ENCODE assay signal across 13 mouse cellular contexts in the genomic region with DNA sequence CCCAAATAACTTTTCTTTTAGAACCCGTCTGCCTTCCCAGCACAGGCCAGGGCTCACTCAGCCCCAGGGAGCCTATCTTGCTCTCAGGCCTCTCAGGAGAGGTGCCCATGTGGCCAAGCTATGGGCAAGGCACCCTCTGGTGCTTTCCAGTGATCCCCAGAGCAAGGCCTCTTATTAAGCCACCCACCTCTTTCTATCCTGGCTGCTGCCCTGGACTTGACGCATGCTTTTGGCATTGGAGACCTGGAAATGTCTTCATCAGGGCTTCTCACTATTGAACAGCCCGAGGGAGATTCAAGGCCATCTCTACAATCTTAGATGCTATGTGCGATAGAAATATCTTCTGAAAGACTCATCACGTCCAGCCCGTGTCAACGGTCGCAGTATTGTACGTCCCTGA.
DNase-seq lines count a peak whose midpoint lies in the region; ATAC-seq and TF ChIP-seq lines count a peak whose summit lies in the region.
"Had no signal": no experiment of that assay in that cellular context is flagged by ENCODE, and none has a peak within 500 bp of the region (broad histone marks: within the 10 kb centered on the region; RNA-seq: fewer than 3 reads in every experiment).

No protein-coding gene starts in this region.

- H3K27me3 ChIP-seq in midbrain, embryonic 10.5 days (ENCODE audit: low read depth, poor library complexity, severe bottlenecking), result no peaks in the 10 kb centered on the region
- H3K27me3 ChIP-seq in midbrain, embryonic 16.5 days (ENCODE audit: control insufficient read depth, insufficient read depth, low read depth, low read length), result no peaks in the 10 kb centered on the region
- H3K27me3 ChIP-seq in heart, embryonic 16.5 days (ENCODE audit: control insufficient read depth, insufficient read depth, low read length), result no peaks in the 10 kb centered on the region
- no peaks in the 10 kb centered on the region for H3K27me3 ChIP-seq in stomach, postnatal 0 days (ENCODE audit: control insufficient read depth, insufficient read depth, low read length)
- H3K27me3 ChIP-seq: forebrain, embryonic 12.5 days had no signal

- 90% methylated on average over 9 of the region's 9 CpGs for WGBS in midbrain, embryonic 10.5 days
- 79% methylated on average over 9 of the region's 9 CpGs for WGBS in midbrain, embryonic 16.5 days
- 49% methylated on average over 9 of the region's 9 CpGs for WGBS in heart, embryonic 16.5 days
- WGBS in stomach, postnatal 0 days, result 82% methylated on average over 9 of the region's 9 CpGs

- H3K4me2 ChIP-seq in midbrain, embryonic 16.5 days (ENCODE audit: low read length), result no peak overlapping the region
- H3K4me2 ChIP-seq in heart, embryonic 16.5 days (ENCODE audit: low read depth, low read length), result no peak overlapping the region
- no peak overlapping the region for H3K4me2 ChIP-seq in stomach, postnatal 0 days (replicated peaks; ENCODE audit: low read depth)
- H3K4me2 ChIP-seq: forebrain, embryonic 12.5 days had no signal

- no peak overlapping the region for H3K4me3 ChIP-seq in midbrain, embryonic 10.5 days
- no peak overlapping the region for H3K4me3 ChIP-seq in midbrain, embryonic 16.5 days (ENCODE audit: low read depth, low read length)
- no peak overlapping the region for H3K4me3 ChIP-seq in heart, embryonic 16.5 days (ENCODE audit: low read length)
- no peak overlapping the region for H3K4me3 ChIP-seq in stomach, postnatal 0 days (ENCODE audit: low read depth, low read length)
- H3K4me3 ChIP-seq: forebrain, embryonic 12.5 days had no signal

- no peaks in the 10 kb centered on the region for H3K9me3 ChIP-seq in midbrain, embryonic 10.5 days (replicated peaks)
- H3K9me3 ChIP-seq in midbrain, embryonic 16.5 days (replicated peaks; ENCODE audit: control insufficient read depth, low read length, poor library complexity, severe bottlenecking), result no peaks in the 10 kb centered on the region
- no peaks in the 10 kb centered on the region for H3K9me3 ChIP-seq in heart, embryonic 16.5 days (replicated peaks; ENCODE audit: control insufficient read depth, low read length)
- no peaks in the 10 kb centered on the region for H3K9me3 ChIP-seq in stomach, postnatal 0 days (ENCODE audit: control insufficient read depth, low read length)
- H3K9me3 ChIP-seq: forebrain, embryonic 12.5 days had no signal

- TF ChIP-seq EP300 in stomach, postnatal 0 days (optimal IDR thresholded peaks at IDR 0.05), result no peak

- H3K27ac ChIP-seq in midbrain, embryonic 10.5 days (replicated peaks), result peak overlapping the region; percentile 30; the same call in 1 of the 2 replicates
- no peak overlapping the region for H3K27ac ChIP-seq in midbrain, embryonic 16.5 days (ENCODE audit: low read length)
- H3K27ac ChIP-seq in heart, embryonic 16.5 days (ENCODE audit: low read length), result peak overlapping the region; percentile 78
- peak overlapping the region; percentile 56; the same call in 1 of the 2 replicates for H3K27ac ChIP-seq in stomach, postnatal 0 days (replicated peaks)
- H3K27ac ChIP-seq: forebrain, embryonic 12.5 days had no signal

- H3K36me3 ChIP-seq in midbrain, embryonic 10.5 days, result no peaks in the 10 kb centered on the region
- no peaks in the 10 kb centered on the region for H3K36me3 ChIP-seq in midbrain, embryonic 16.5 days (ENCODE audit: control insufficient read depth, insufficient read depth, low read length)
- 0 out of 2 replicates have a peak, but pooled peaks cover 5% of the 10 kb centered on the region for H3K36me3 ChIP-seq in heart, embryonic 16.5 days (ENCODE audit: control insufficient read depth, insufficient read depth)
- H3K36me3 ChIP-seq in stomach, postnatal 0 days (ENCODE audit: control insufficient read depth, insufficient read depth, low read length), result no peaks in the 10 kb centered on the region
- H3K36me3 ChIP-seq: forebrain, embryonic 12.5 days had no signal

- no peak for ATAC-seq in midbrain, embryonic 16.5 days
- ATAC-seq in heart, embryonic 16.5 days (replicated peaks; ENCODE audit: extremely low read depth, insufficient read depth, low FRiP score), result no peak
- no peak for ATAC-seq in stomach, postnatal 0 days (ENCODE audit: low FRiP score, low TSS enrichment)

- H3K4me1 ChIP-seq in midbrain, embryonic 10.5 days, result peaks cover 15% of the 10 kb centered on the region
- no peaks in the 10 kb centered on the region for H3K4me1 ChIP-seq in midbrain, embryonic 16.5 days (ENCODE audit: control insufficient read depth, insufficient read depth, low read length)
- peaks cover 63% of the 10 kb centered on the region for H3K4me1 ChIP-seq in heart, embryonic 16.5 days (ENCODE audit: control insufficient read depth, insufficient read depth, low read length)
- no peaks in the 10 kb centered on the region for H3K4me1 ChIP-seq in stomach, postnatal 0 days (replicated peaks; ENCODE audit: control insufficient read depth, insufficient read depth)

- intact Hi-C loops in gastrocnemius, postnatal 14 days (cut with DNase I; ENCODE audit: low total_unique reads), result no loop called here

- no peak for TF ChIP-seq CTCF in stomach, postnatal 0 days (IDR thresholded peaks at IDR 0.05; ENCODE audit: low read depth)

- H3K9ac ChIP-seq in midbrain, embryonic 16.5 days (ENCODE audit: low read depth, low read length), result no peak overlapping the region
- H3K9ac ChIP-seq in heart, embryonic 16.5 days (ENCODE audit: low read length), result peak overlapping the region; percentile 30
- 0 out of 2 replicates have a peak overlapping the region, but pooled peaks have one; percentile 27 for H3K9ac ChIP-seq in stomach, postnatal 0 days (ENCODE audit: low read length)
- H3K9ac ChIP-seq: forebrain, embryonic 12.5 days had no signal

- peak; percentile 36 for DNase-seq in gastrocnemius, postnatal 14 days
- DNase-seq in gastrocnemius, postnatal 25 days, result no peak
- DNase-seq in midbrain, embryonic 10.5 days (ENCODE audit: low spot score), result no peak
- DNase-seq in stomach, postnatal 0 days (ENCODE audit: low spot score), result no peak
- no peak for DNase-seq in spleen, postnatal 36 days (ENCODE audit: low spot score in 2 of 2)
- no peak for DNase-seq in retina, postnatal 1 day
- DNase-seq: adrenal gland, adult 8-10 months; kidney, adult 11 months; left cerebral cortex, postnatal 4 days; thymus, postnatal 25 days had no signal
